Mouse (Mus musculus) layer of hippocampus, adult 9-11 months (tissue): ENCODE data around the gene Sike1.

Experiments used
- DNase-seq: peaks from one replicate; pipeline ENCODE4 v3.0.0; 2022

The Sike1 gene

DNA sequence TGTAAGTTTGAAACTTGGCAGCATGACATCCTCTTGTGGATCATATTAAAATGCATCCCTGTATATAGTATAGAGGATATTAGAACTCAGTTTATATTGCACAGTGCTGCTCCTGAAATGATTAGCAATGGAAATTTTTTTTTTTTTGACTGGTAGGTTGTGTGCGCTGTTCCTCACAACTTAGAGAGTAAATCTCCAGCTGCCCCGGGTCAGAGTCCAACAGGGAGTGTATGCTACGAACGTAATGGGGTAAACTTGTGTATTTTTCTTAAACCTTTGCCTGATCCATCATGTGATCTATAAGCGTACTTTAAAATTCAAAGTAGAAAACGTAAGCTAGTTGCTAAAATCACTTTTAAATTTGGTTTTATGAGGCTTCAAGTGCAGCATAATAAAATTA, 44.8 kb downstream of the Sike1 start:
- DNase-seq, result no peak

DNA sequence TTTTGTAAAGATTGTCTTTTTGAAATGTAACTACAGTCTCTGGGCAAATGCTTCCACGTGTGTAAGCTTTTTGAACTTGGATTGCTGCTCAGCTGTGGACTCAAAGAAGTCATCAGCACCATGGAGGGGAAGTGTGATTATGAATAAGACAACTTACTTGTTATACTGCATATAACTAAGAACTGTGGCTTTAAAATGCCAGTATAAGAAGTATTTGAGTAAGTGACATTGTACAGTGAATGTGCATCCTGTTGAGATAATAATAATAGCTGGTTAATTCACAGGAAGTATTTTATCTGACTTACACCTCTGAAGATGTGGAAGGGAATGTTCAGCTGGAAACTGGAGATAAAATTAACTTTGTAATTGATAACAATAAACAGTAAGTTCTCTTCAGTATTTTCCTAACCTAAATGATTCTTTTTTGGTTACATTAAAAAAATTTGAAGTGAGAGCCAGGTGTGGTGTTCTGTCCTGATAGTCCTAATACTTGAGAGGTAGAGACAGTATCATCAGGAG, 45.4 kb downstream of the Sike1 start:
- no peak for DNase-seq

DNA sequence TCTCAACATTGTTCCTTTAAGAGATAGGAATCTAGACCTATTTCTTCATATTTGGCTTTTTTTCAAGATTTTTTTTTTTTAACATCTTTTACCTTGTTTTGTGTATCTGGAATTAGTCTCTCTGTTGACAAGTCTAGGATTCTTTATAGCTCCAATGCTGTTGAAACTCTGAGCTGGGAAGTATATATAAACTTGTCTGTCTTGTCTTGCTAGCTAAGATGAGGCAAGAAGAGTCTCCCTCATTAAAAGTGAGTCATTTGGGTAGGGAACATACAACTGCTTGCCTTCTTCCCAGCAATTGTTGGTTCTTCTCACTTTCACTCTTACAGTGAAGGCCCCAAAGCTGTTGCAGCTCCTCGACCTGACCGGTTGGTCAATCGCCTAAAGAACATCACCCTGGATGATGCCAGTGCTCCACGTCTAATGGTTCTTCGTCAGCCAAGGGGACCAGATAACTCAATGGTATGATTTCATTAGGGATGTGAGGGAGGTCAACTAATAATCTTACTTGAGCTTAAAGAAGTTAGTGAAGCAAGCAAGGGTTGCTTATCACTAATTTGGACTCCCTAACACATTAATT, 60.6 kb downstream of the Sike1 start:
- DNase-seq, result no peak

DNA sequence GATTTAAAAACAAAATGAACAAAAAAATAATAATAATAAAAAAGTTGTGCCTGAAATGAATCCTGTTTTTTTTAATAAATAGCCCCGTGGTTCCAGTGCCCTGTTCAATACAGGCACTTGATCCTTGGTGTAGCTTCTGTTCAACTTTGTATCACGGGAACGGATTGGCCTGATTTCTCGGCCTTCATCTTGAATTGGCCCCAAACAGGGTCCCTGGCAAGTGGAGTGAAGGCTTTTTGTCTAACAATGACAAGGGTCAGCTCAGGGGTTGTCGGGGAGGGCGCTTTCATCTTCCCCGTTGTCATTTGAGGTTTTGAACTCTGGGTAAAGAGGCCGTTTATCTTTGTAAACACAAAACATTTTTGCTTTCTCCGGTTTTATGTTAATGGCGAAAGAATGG, 62.2 kb downstream of the Sike1 start:
- no peak for DNase-seq
